Mouse (Mus musculus): Measurements from ENCODE around the gene Alkbh8. TPM values are rescaled to one million over a fixed set of nuclear protein-coding genes. Genes with fewer than 3 reads are reported as not detected.
"Not testable (repeated sequence)": the region's sequence is repeated elsewhere in the genome, so short reads cannot be mapped to it uniquely, and the experiment has no call there.

The Alkbh8 gene
- polyA plus RNA-seq, 1 experiment from 2014 or later, result 25.6 TPM

GRCm38 (mm10) chr9:3376323-3376722 is 41.4 kb downstream of the Alkbh8 start:
- not testable (repeated sequence) for H3K36me3 ChIP-seq; ATAC-seq (ENCODE audit: borderline replicate concordance, extremely low read depth, low FRiP score, low TSS enrichment); H3K27me3 ChIP-seq; H3K27ac ChIP-seq; H3K9ac ChIP-seq; H3K4me3 ChIP-seq; H3K4me1 ChIP-seq; H3K9me3 ChIP-seq; H3K4me2 ChIP-seq
- 58% methylated on average over 1 of the region's 1 CpGs for WGBS

- H3K27ac ChIP-seq, result peak within 1 kb of the TSS; percentile 83
- ATAC-seq (ENCODE audit: borderline replicate concordance, extremely low read depth, low FRiP score, low TSS enrichment), result peak; percentile 91
- WGBS, result under 1% methylated on average over 28 of the region's 28 CpGs
Observed at GRCm38 (mm10) chr9:3403251-3404208, 68.6 kb downstream of the Alkbh8 start, which contains the start of gene Cwf19l2. Gene Cwf19l2, plus strand, starts transcription at chr9:3403592.

GRCm38 (mm10) chr9:3404372-3404771 is 69.4 kb downstream of the Alkbh8 start:
- 1% methylated on average over 13 of the region's 13 CpGs for WGBS
- peak overlapping the region; percentile 63 for H3K4me3 ChIP-seq

More at GRCm38 (mm10) chr9:3403251-3404208, 68.6 kb downstream of the Alkbh8 start, which contains the start of gene Cwf19l2:
- Histone ChIP-seq H3K27me3 (no peaks in the 10 kb centered on the region), H3K9ac (peak within 1 kb of the TSS; percentile 60), H3K4me3 (peak within 1 kb of the TSS; percentile 63), H3K36me3 (no peaks in the 10 kb centered on the region), H3K4me2 (peak within 1 kb of the TSS; percentile 59), H3K4me1 (no peaks in the 10 kb centered on the region), H3K9me3 (no peaks in the 10 kb centered on the region)

GRCm38 (mm10) chr9:3439555-3440300 is 104.8 kb downstream of the Alkbh8 start:
- ATAC-seq (ENCODE audit: borderline replicate concordance, extremely low read depth, low FRiP score, low TSS enrichment); H3K27ac ChIP-seq; H3K9me3 ChIP-seq; H3K27me3 ChIP-seq; H3K4me2 ChIP-seq; H3K9ac ChIP-seq; H3K36me3 ChIP-seq; H3K4me1 ChIP-seq; H3K4me3 ChIP-seq: not testable (repeated sequence)
- 85% methylated on average over 6 of the region's 6 CpGs for WGBS

More at GRCm38 (mm10) chr9:3404372-3404771, 69.4 kb downstream of the Alkbh8 start:
- Histone ChIP-seq H3K36me3 (no peaks in the 10 kb centered on the region), H3K4me2 (peak overlapping the region; percentile 59), H3K27me3 (no peaks in the 10 kb centered on the region), H3K27ac (peak overlapping the region; percentile 83), H3K9ac (peak overlapping the region; percentile 60), H3K4me1 (no peaks in the 10 kb centered on the region), H3K9me3 (no peaks in the 10 kb centered on the region)
- ATAC-seq (ENCODE audit: borderline replicate concordance, extremely low read depth, low FRiP score, low TSS enrichment), result peak; percentile 49; the same call in 1 of the 2 replicates

Other genes with a start within 250 kb of the Alkbh8 start
- gene Cwf19l2, start 68.5 kb downstream of the Alkbh8 start, polyA plus RNA-seq (2015; fragmentation: Nextera tagmentation; extraction: Ambion mirVana), result 11.8 and 14.0 TPM in 2 replicates
- gene Gucy1a2, start 197.6 kb downstream of the Alkbh8 start, polyA plus RNA-seq (2015; fragmentation: Nextera tagmentation; extraction: Ambion mirVana), result 1.9 and 2.1 TPM in 2 replicates

Data from lung, embryonic 15.5 days (tissue).